Comparison of ENCODE assay signal across 36 mouse cellular contexts in genomic region chr19:34737916-34738315, GRCm38 (mm10). TPM values are rescaled to one million over a fixed set of nuclear protein-coding genes. Genes with fewer than 3 reads are reported as not detected.
"Had no signal": no experiment of that assay in that cellular context is flagged by ENCODE, and none has a peak within 500 bp of the region (broad histone marks: within the 10 kb centered on the region; RNA-seq: fewer than 3 reads in every experiment).

No protein-coding gene starts in this region.

- H3K4me3 ChIP-seq: limb, embryonic 10.5 days; limb, embryonic 12.5 days; limb, embryonic 13.5 days; limb, embryonic 15.5 days; liver, embryonic 12.5 days; liver, embryonic 13.5 days; liver, embryonic 15.5 days; lung, embryonic 15.5 days; megakaryocyte, embryonic 14.5 days; midbrain, embryonic 10.5 days; midbrain, embryonic 12.5 days; midbrain, embryonic 13.5 days; midbrain, embryonic 15.5 days; myocyte; neural tube, embryonic 12.5 days had no signal

- H3K36me3 ChIP-seq: limb, embryonic 10.5 days; limb, embryonic 12.5 days; limb, embryonic 13.5 days; limb, embryonic 15.5 days; liver, embryonic 12.5 days; liver, embryonic 13.5 days; liver, embryonic 15.5 days; lung, embryonic 15.5 days; midbrain, embryonic 10.5 days; midbrain, embryonic 12.5 days; midbrain, embryonic 13.5 days; midbrain, embryonic 15.5 days; neural tube, embryonic 12.5 days had no signal

- H3K4me1 ChIP-seq: limb, embryonic 12.5 days; limb, embryonic 13.5 days; limb, embryonic 15.5 days; liver, embryonic 12.5 days; lung, embryonic 15.5 days; midbrain, embryonic 10.5 days; midbrain, embryonic 12.5 days; midbrain, embryonic 13.5 days; midbrain, embryonic 15.5 days; neural tube, embryonic 12.5 days had no signal

- H3K4me2 ChIP-seq: limb, embryonic 12.5 days; limb, embryonic 13.5 days; limb, embryonic 15.5 days; liver, embryonic 11.5 days; liver, embryonic 12.5 days; liver, embryonic 13.5 days; liver, embryonic 15.5 days; lung, embryonic 14.5 days; lung, embryonic 15.5 days; midbrain, embryonic 11.5 days; midbrain, embryonic 12.5 days; midbrain, embryonic 13.5 days; midbrain, embryonic 15.5 days; neural tube, embryonic 12.5 days had no signal

- H3K9ac ChIP-seq: limb, embryonic 12.5 days; limb, embryonic 13.5 days; limb, embryonic 15.5 days; liver, embryonic 12.5 days; liver, embryonic 13.5 days; liver, embryonic 14.5 days; liver, embryonic 15.5 days; liver, postnatal 0 days; lung, embryonic 14.5 days; lung, embryonic 15.5 days; midbrain, embryonic 12.5 days; midbrain, embryonic 13.5 days; midbrain, embryonic 15.5 days; neural tube, embryonic 12.5 days had no signal

- H3K9me3 ChIP-seq: limb, embryonic 10.5 days; limb, embryonic 12.5 days; limb, embryonic 13.5 days; limb, embryonic 15.5 days; liver, embryonic 12.5 days; liver, embryonic 13.5 days; liver, embryonic 15.5 days; lung, embryonic 15.5 days; megakaryocyte, embryonic 14.5 days; midbrain, embryonic 10.5 days; midbrain, embryonic 12.5 days; midbrain, embryonic 13.5 days; midbrain, embryonic 15.5 days; neural tube, embryonic 12.5 days had no signal

- H3K27me3 ChIP-seq: limb, embryonic 12.5 days; limb, embryonic 13.5 days; limb, embryonic 15.5 days; liver, embryonic 12.5 days; liver, embryonic 13.5 days; liver, embryonic 15.5 days; lung, embryonic 15.5 days; megakaryocyte, embryonic 14.5 days; midbrain, embryonic 12.5 days; midbrain, embryonic 13.5 days; midbrain, embryonic 15.5 days; neural tube, embryonic 12.5 days had no signal

- ATAC-seq: liver, embryonic 12.5 days; liver, postnatal 0 days; lung, postnatal 0 days; midbrain, embryonic 13.5 days; midbrain, embryonic 15.5 days; midbrain, embryonic 16.5 days had no signal

- DNase-seq: left cerebral cortex, postnatal 4 days; liver; liver, embryonic 13.5 days; liver, postnatal 0 days; lung, adult 18-20 months; lung, adult 2 months; lung, embryonic 14.5 days; lung, postnatal 10 days; lung, postnatal 14 days; lung, postnatal 36 days; lung, postnatal 4 days; midbrain, embryonic 14.5 days had no signal

- H3K27ac ChIP-seq: limb, embryonic 10.5 days; limb, embryonic 12.5 days; limb, embryonic 13.5 days; limb, embryonic 15.5 days; liver, embryonic 12.5 days; liver, embryonic 13.5 days; liver, embryonic 14.5 days; liver, embryonic 15.5 days; lung, embryonic 15.5 days; macrophage; midbrain, embryonic 10.5 days; midbrain, embryonic 12.5 days; midbrain, embryonic 13.5 days; midbrain, embryonic 15.5 days; neural tube, embryonic 12.5 days had no signal

RNA-seq across cellular contexts. Expression of gene Slc16a12, which starts 9.2 kb away (rescaled TPM):
- total RNA-seq: megakaryocyte progenitor cell, adult 5-6 weeks; megakaryocyte, adult 5-6 weeks; megakaryocyte-erythroid progenitor cell, adult 5-6 weeks; monocyte, adult 5-6 weeks had no signal
- polyA plus RNA-seq: macrophage had no signal
